Mouse (Mus musculus): ENCODE measurements around the gene 4933405L10Rik. TPM values are rescaled to one million over a fixed set of nuclear protein-coding genes. Genes with fewer than 3 reads are reported as not detected.

Gene 4933405L10Rik
- total and polyA plus RNA-seq, 3 experiments, result 0.25 TPM; not detected in 2

- dilution Hi-C loops (cut with MboI; ENCODE audit: extremely low pct_ligation_motif_present, extremely low pct_unique_long_range_greater_than_20kb, low sequenced_read_pairs), result no loop called here
- in situ Hi-C loops (cut with MboI; ENCODE audit: low pct_ligation_motif_present, low pct_unique_long_range_greater_than_20kb, low sequenced_read_pairs), result no loop called here
- peaks cover 73 to 89% of the 10 kb centered on the region in 2 experiments for H3K36me3 ChIP-seq (replicated peaks in 1 of 2; ENCODE audit: control insufficient read depth in 1 of 2, insufficient read depth in 1 of 2, low read length in 1 of 2)
Observed at GRCm38 (mm10) chr8:105690978-105691377, 16.5 kb upstream of the 4933405L10Rik start.

GRCm38 (mm10) chr8:105692449-105693182, 14.8 kb upstream of the 4933405L10Rik start:
- H3K36me3 ChIP-seq (replicated peaks in 1 of 2; ENCODE audit: control insufficient read depth in 1 of 2, insufficient read depth in 1 of 2, low read length in 1 of 2), result peaks cover 89 to 100% of the 10 kb centered on the region in 2 experiments
- peaks cover 8% of the 10 kb centered on the region for H3K9me3 ChIP-seq (replicated peaks; ENCODE audit: low read length)
- no peak overlapping the region for H3K4me2 ChIP-seq (ENCODE audit: insufficient read depth, low read depth, poor library complexity, severe bottlenecking)
- dilution Hi-C loops (cut with MboI; ENCODE audit: extremely low pct_ligation_motif_present, extremely low pct_unique_long_range_greater_than_20kb, low sequenced_read_pairs) (no loop called here), in situ Hi-C loops (cut with MboI; ENCODE audit: low pct_ligation_motif_present, low pct_unique_long_range_greater_than_20kb, low sequenced_read_pairs) (no loop called here)
- H3K9ac ChIP-seq (ENCODE audit: insufficient read depth, low read depth), result no peak overlapping the region
- H3K79me2 ChIP-seq (replicated peaks; ENCODE audit: control insufficient read depth, extremely low read depth, insufficient read depth, poor library complexity, severe bottlenecking), result no peaks in the 10 kb centered on the region
- H3K27ac ChIP-seq (ENCODE audit: insufficient read depth, low read depth), result no peak overlapping the region
- H3K4me3 ChIP-seq (replicated peaks in 1 of 3; ENCODE audit: low read depth in 2 of 3, low read length in 2 of 3, poor library complexity in 1 of 3), result no peak overlapping the region
- no peak for TF ChIP-seq KAT2A (IDR thresholded peaks at IDR 0.05; ENCODE audit: insufficient replicate concordance, low read length)
- TF ChIP-seq GABPA (IDR thresholded peaks at IDR 0.05; ENCODE audit: insufficient replicate concordance, low read depth, low read length), result no peak
- no peak for TF ChIP-seq HCFC1 (IDR thresholded peaks at IDR 0.05; ENCODE audit: low read depth, low read length)
- no peak for TF ChIP-seq BHLHE40 (IDR thresholded peaks at IDR 0.05; ENCODE audit: low read depth, low read length)
- no peak for TF ChIP-seq MAFK (IDR thresholded peaks at IDR 0.05; ENCODE audit: insufficient replicate concordance, low read length)
- TF ChIP-seq NELFE (IDR thresholded peaks at IDR 0.05; ENCODE audit: low read depth, low read length), result no peak
- TF ChIP-seq PAX5 (IDR thresholded peaks at IDR 0.05; ENCODE audit: low read length), result no peak
- no peak for TF ChIP-seq JUND (conservative IDR thresholded peaks at IDR 0.05; ENCODE audit: low read depth, low read length)
- no peak for TF ChIP-seq ETS1 (conservative IDR thresholded peaks at IDR 0.05; ENCODE audit: low read depth, low read length)
- no peak for TF ChIP-seq TBP (conservative IDR thresholded peaks at IDR 0.05; ENCODE audit: low read depth, low read length)
- TF ChIP-seq CTCF (conservative IDR thresholded peaks at IDR 0.05 in 1 of 2, IDR thresholded peaks at IDR 0.05 in 1 of 2; ENCODE audit: low read depth in 2 of 2, low read length in 2 of 2), result no peak
- no peak for TF ChIP-seq JUN (IDR thresholded peaks at IDR 0.05; ENCODE audit: insufficient read depth, low read depth, low read length)
- no peak for TF ChIP-seq ZC3H11A (IDR thresholded peaks at IDR 0.05; ENCODE audit: low read depth, low read length)
- H3K4me1 ChIP-seq (ENCODE audit: control insufficient read depth in 1 of 2, insufficient read depth in 2 of 2), result peaks cover 0 to 11% of the 10 kb centered on the region in 2 experiments; a peak in 2 of 4 replicates
- H3K27me3 ChIP-seq (replicated peaks), result no peaks in the 10 kb centered on the region
- no peak for DNase-seq (ENCODE audit: extremely low read depth)

More at GRCm38 (mm10) chr8:105690978-105691377, 16.5 kb upstream of the 4933405L10Rik start:
- H3K4me3 ChIP-seq (replicated peaks in 1 of 3; ENCODE audit: low read depth in 2 of 3, low read length in 2 of 3, poor library complexity in 1 of 3), result no peak overlapping the region
- no peak overlapping the region for H3K4me2 ChIP-seq (ENCODE audit: insufficient read depth, low read depth, poor library complexity, severe bottlenecking)
- no peak overlapping the region for H3K27ac ChIP-seq (ENCODE audit: insufficient read depth, low read depth)
- H3K79me2 ChIP-seq (replicated peaks; ENCODE audit: control insufficient read depth, extremely low read depth, insufficient read depth, poor library complexity, severe bottlenecking), result no peaks in the 10 kb centered on the region
- no peak for TF ChIP-seq E2F4 (IDR thresholded peaks at IDR 0.05; ENCODE audit: insufficient replicate concordance, low read depth, low read length)
- TF ChIP-seq CTCF (conservative IDR thresholded peaks at IDR 0.05 in 1 of 2, IDR thresholded peaks at IDR 0.05 in 1 of 2; ENCODE audit: low read depth in 2 of 2, low read length in 2 of 2), result no peak
- no peak for TF ChIP-seq ELF1 (IDR thresholded peaks at IDR 0.05; ENCODE audit: low read depth, low read length)
- no peak for TF ChIP-seq RAD21 (IDR thresholded peaks at IDR 0.05; ENCODE audit: low read depth, low read length)
- no peak for TF ChIP-seq TCF12 (IDR thresholded peaks at IDR 0.05; ENCODE audit: low read depth, low read length)
- TF ChIP-seq NELFE (IDR thresholded peaks at IDR 0.05; ENCODE audit: low read depth, low read length), result no peak
- no peak for TF ChIP-seq POLR2A (IDR thresholded peaks at IDR 0.05; ENCODE audit: low read depth, low read length)
- no peak for TF ChIP-seq UBTF (IDR thresholded peaks at IDR 0.05; ENCODE audit: low read depth, low read length)
- no peak for TF ChIP-seq JUN (IDR thresholded peaks at IDR 0.05; ENCODE audit: insufficient read depth, low read depth, low read length)
- TF ChIP-seq MXI1 (IDR thresholded peaks at IDR 0.05; ENCODE audit: low read depth, low read length), result no peak
- no peak overlapping the region for H3K9ac ChIP-seq (ENCODE audit: insufficient read depth, low read depth)
- no peak for DNase-seq (ENCODE audit: extremely low read depth)
- peaks cover 2 to 24% of the 10 kb centered on the region in 2 experiments; a peak in 2 of 4 replicates for H3K4me1 ChIP-seq (ENCODE audit: control insufficient read depth in 1 of 2, insufficient read depth in 2 of 2)
- peaks cover 8% of the 10 kb centered on the region for H3K9me3 ChIP-seq (replicated peaks; ENCODE audit: low read length)
- H3K27me3 ChIP-seq (replicated peaks), result no peaks in the 10 kb centered on the region

Data from CH12.LX (cell line).